Mouse (Mus musculus) liver, postnatal 0 days (tissue): Measurements from ENCODE around the gene Mbd3. TPM values are rescaled to one million over a fixed set of nuclear protein-coding genes. Genes with fewer than 3 reads are reported as not detected.
"Not testable (repeated sequence)": the region's sequence is repeated elsewhere in the genome, so short reads cannot be mapped to it uniquely, and the experiment has no call there.

Experiments
- ATAC-seq: fragments of 200-750 bp; cut with Nextera tagmentation; 2 replicates; pipeline ENCODE4 v1.8.0; 2017; ENCODE audit warnings: mild to moderate bottlenecking, moderate library complexity
- DNase-seq: peaks from one replicate; pipeline ENCODE4 v3.0.0-alpha.2; 2016
- H3K27ac ChIP-seq: fragments of 300-500 bp; sonication (generic); 2 replicates; pipeline ENCODE4 v1.5.1; 2014; ENCODE audit warnings: antibody characterized with exemption, moderate library complexity, mild to moderate bottlenecking, low read depth
- H3K27me3 ChIP-seq: fragments of 300-500 bp; sonication (generic); 2 replicates; pipeline ENCODE4 v1.6.1; 2014; ENCODE audit warnings: low read length, control low read depth, mixed read lengths; ENCODE audit not compliant: insufficient read depth
- H3K36me3 ChIP-seq: fragments of 300-500 bp; sonication (generic); replicated peaks from 2 replicates; pipeline ENCODE4 v1.6.1; 2014; ENCODE audit warnings: mild to moderate bottlenecking, control low read depth, low read length, moderate library complexity, mixed read lengths; ENCODE audit not compliant: insufficient read depth
- H3K4me1 ChIP-seq: fragments of 300-500 bp; sonication (generic); 2 replicates; pipeline ENCODE4 v1.6.1; 2014; ENCODE audit warnings: antibody characterized with exemption, mild to moderate bottlenecking, control low read depth; ENCODE audit not compliant: insufficient read depth
- H3K4me2 ChIP-seq: fragments of 300-500 bp; sonication (generic); 2 replicates; pipeline ENCODE4 v1.6.1; 2014; ENCODE audit warnings: low read depth, mild to moderate bottlenecking, low read length, moderate library complexity, mixed read lengths
- H3K4me3 ChIP-seq: fragments of 300-500 bp; sonication (generic); 2 replicates; pipeline ENCODE4 v1.5.1; 2014; ENCODE audit warnings: low read depth, low read length
- H3K9ac ChIP-seq: fragments of 300-500 bp; sonication (generic); replicated peaks from 2 replicates; pipeline ENCODE4 v1.6.1; 2014; ENCODE audit warnings: mild to moderate bottlenecking, moderate library complexity
- H3K9me3 ChIP-seq: fragments of 300-500 bp; sonication (generic); 2 replicates; pipeline ENCODE4 v1.6.1; 2016; ENCODE audit warnings: mild to moderate bottlenecking, control low read depth, low read length, mixed read lengths
- CTCF ChIP-seq: sonication (generic); IDR thresholded peaks from 2 replicates; pipeline ENCODE4 v1.5.1; 2016; ENCODE audit warnings: antibody characterized with exemption, low read depth
- EP300 ChIP-seq: IDR thresholded peaks from 2 replicates; pipeline ENCODE4 v1.6.1; 2016; ENCODE audit warnings: antibody characterized with exemption, low read depth, mild to moderate bottlenecking
- WGBS: fragments of 180-500 bp; shearing (Covaris S2); extraction: QIAGEN DNeasy Blood & Tissue Kit; methylation state at CpG from one replicate; pipeline ENCODE4 v1.1.7; 2014; ENCODE audit not compliant: insufficient replicate concordance; 5-methylcytosine and 5-hydroxymethylcytosine counted together
- polyA plus RNA-seq: library from polyadenylated mRNA; unstranded; fragments of >200 nt; fragmentation: Nextera tagmentation; extraction: Ambion mirVana; gene quantifications from 2 replicates; pipeline ENCODE4 v1.2.1, GENCODE M21; 2015

The Mbd3 gene
- polyA plus RNA-seq, 1 experiment from 2014 or later: 33.4 TPM

DNA sequence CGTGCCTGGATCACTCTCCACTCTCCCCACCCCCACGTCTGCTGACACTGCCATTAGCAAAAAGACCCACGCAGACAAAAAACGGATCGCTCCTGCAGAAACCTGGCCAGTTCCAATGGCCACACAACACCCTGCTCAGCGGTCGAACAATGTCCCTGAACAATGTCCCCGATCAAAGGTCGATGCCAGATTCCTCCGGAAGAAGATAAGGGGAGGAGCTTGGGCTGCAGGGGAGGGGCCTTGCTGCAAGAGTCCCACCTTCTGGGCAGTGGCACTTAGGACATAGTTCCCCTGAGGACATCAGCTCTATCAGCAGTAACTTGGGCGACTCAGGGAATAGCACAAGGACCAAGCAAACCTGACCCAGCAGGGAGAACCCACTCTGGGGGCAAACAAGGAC, 47.5 kb downstream of the Mbd3 start:
- ATAC-seq: peak; percentile 22; the same call in 1 of the 2 replicates
- Histone ChIP-seq H3K9ac (no peak overlapping the region), H3K4me3 (no peak overlapping the region), H3K4me1 (peaks cover 19% of the 10 kb centered on the region), H3K27ac (no peak overlapping the region), H3K27me3 (peaks cover 59% of the 10 kb centered on the region), H3K36me3 (no peaks in the 10 kb centered on the region), H3K4me2 (no peak overlapping the region), H3K9me3 (no peaks in the 10 kb centered on the region)
- peak; percentile 64 for DNase-seq
- TF ChIP-seq EP300 (no peak), CTCF (no peak)
- WGBS: 22% methylated on average over 11 of the region's 11 CpGs

DNA sequence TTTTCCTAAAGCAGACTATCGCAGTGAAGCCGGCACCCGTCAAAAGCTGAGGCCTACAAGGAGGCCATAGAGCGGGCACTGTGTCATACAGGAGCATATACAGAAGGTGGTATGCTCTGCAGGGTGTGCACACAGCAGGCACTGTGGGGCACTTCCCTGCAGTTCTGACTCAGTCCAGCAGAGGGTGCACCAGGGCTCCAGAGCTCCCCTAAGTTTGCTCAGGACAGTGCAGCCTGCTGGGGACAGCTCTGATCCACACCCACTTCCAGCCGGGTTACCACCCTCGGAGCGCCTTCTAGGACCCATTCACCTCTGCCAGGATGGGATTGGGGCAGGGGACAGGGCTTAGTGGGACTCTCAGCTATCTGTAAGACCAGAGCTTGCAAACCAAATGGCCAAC, 49.1 kb downstream of the Mbd3 start:
- Histone ChIP-seq H3K27ac (no peak overlapping the region), H3K27me3 (peaks cover 43% of the 10 kb centered on the region), H3K9me3 (no peaks in the 10 kb centered on the region), H3K9ac (no peak overlapping the region), H3K4me3 (no peak overlapping the region), H3K4me1 (peaks cover 21% of the 10 kb centered on the region), H3K4me2 (no peak overlapping the region), H3K36me3 (no peaks in the 10 kb centered on the region)
- DNase-seq (peak; percentile 92), ATAC-seq (peak; percentile 80)
- 1% methylated on average over 7 of the region's 7 CpGs for WGBS
- no peak for TF ChIP-seq EP300
- peak; percentile 99 for TF ChIP-seq CTCF

DNA sequence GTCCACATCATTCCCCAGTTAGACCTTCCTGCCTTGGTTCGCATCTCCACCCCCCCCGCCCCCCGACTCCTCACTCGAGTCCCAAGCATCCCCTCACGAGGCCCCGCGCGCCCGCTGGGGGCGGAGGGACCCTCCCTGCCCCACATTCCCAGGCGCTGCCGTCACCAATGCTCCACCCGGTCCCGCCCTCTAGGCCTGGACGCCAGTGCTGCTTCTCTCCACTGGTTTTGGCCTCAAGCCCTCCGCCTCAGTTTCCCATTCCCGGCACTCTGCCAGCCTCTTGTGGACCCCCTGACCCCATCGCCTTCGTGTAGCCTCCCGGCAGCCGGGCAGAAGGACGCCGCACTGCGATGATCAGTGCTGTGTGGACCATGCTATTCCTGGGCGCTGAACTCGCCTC, 50.4 kb downstream of the Mbd3 start:
- no peaks in the 10 kb centered on the region for H3K36me3 ChIP-seq
- peaks cover 41% of the 10 kb centered on the region for H3K27me3 ChIP-seq
- H3K9me3 ChIP-seq: no peaks in the 10 kb centered on the region
- no peak overlapping the region for H3K4me2 ChIP-seq
- DNase-seq (no peak), ATAC-seq (no peak)
- no peak overlapping the region for H3K4me3 ChIP-seq
- no peak overlapping the region for H3K9ac ChIP-seq
- 18% methylated on average over 20 of the region's 26 CpGs for WGBS
- TF ChIP-seq CTCF (no peak), EP300 (no peak)
- H3K4me1 ChIP-seq: peaks cover 33% of the 10 kb centered on the region
- no peak overlapping the region for H3K27ac ChIP-seq

DNA sequence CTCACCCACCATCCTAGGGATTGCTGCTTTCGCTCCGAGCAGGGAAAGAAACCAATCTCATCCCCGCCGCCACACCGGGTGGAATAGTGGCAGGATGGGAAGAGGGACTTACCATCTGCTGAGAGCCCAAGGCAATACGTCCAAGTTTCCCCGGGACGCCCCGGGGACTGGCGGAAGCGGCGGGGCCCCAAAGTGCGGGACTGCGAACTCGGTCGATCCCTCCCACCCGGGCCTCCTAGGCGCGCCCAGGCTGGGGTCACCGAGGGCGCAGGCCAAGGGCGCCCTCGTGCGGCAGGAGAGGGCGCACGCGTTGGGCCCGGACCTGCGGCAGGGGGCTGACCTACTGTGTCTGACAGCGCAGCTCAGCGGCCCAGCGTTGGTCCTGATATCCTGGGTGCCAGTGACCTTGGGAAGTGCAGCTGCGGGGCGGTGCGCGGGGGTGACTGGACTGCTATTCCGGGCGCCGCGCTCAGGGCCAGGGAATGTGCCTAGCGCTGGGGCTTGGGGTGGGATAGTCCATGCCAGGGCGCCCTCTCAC, 51.0 kb downstream of the Mbd3 start, which contains the start of gene Adamtsl5:
TSS of gene Adamtsl5 (minus strand) at position 169 of the 538 bp plus-strand sequence.
- ATAC-seq (peak; percentile 41), DNase-seq (peak; percentile 82)
- Histone ChIP-seq H3K27me3 (peaks cover 45% of the 10 kb centered on the region), H3K9ac (peak within 1 kb of the TSS; percentile 57), H3K27ac (no peak within 1 kb of the TSS), H3K4me2 (peak within 1 kb of the TSS; percentile 80), H3K4me3 (peak within 1 kb of the TSS; percentile 46), H3K36me3 (no peaks in the 10 kb centered on the region), H3K4me1 (peaks cover 40% of the 10 kb centered on the region), H3K9me3 (no peaks in the 10 kb centered on the region)
- TF ChIP-seq CTCF (peak; percentile 97), EP300 (no peak)
- 2% methylated on average over 37 of the region's 42 CpGs for WGBS

DNA sequence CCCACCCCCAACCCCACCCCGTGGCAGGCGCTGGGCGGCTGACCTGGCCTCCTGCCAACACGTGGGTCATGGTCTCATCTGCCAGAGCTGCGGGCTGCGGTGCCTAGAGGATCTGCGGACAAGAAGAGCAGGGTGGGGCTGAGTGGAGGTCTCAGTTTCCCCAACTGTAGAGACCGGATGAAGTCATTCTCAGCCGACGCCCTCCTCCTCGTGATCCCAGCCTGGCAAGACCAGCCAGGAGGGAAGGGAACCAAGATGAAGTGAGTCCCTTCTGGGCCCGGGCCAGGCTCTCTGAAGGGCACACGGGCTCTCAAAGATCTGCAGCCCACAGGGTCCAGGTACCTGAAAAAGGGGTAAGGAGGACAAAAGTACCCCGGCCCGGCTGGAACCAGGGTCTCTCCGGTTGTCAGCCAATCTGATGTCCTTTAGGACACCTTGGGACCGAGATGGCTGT, 51.8 kb downstream of the Mbd3 start:
- 13% methylated on average over 17 of the region's 17 CpGs for WGBS
- no peak overlapping the region for H3K27ac ChIP-seq
- peak overlapping the region; percentile 80 for H3K4me2 ChIP-seq
- H3K27me3 ChIP-seq: peaks cover 44% of the 10 kb centered on the region
- peaks cover 47% of the 10 kb centered on the region for H3K4me1 ChIP-seq
- no peaks in the 10 kb centered on the region for H3K36me3 ChIP-seq
- ATAC-seq (no peak), DNase-seq (peak; percentile 58)
- TF ChIP-seq EP300 (no peak), CTCF (no peak)
- H3K9ac ChIP-seq: peak overlapping the region; percentile 57
- no peaks in the 10 kb centered on the region for H3K9me3 ChIP-seq
- H3K4me3 ChIP-seq: peak overlapping the region; percentile 46

DNA sequence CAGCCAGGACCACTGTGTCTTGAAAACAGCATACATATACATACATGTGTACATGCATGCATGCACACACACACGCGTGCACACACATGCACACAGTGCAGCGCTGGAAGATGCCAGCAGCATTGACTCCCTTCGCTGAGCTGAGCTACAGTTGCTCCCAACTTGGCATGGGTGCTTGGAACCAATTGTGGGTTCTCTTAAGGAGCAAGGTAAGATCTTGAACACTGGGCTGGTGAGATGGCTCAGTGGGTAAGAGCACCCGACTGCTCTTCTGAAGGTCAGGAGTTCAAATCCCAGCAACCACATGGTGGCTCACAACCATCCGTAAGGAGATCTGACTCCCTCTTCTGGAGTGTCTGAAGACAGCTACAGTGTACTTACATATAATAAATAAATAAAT, 53.4 kb downstream of the Mbd3 start:
- H3K9ac ChIP-seq, H3K27ac ChIP-seq, ATAC-seq, H3K4me2 ChIP-seq, DNase-seq, H3K4me3 ChIP-seq, H3K9me3 ChIP-seq, H3K36me3 ChIP-seq: not testable (repeated sequence)
- H3K4me1 ChIP-seq: peaks cover 62% of the 10 kb centered on the region
- peaks cover 60% of the 10 kb centered on the region for H3K27me3 ChIP-seq
- WGBS: 79% methylated on average over 5 of the region's 6 CpGs

DNA sequence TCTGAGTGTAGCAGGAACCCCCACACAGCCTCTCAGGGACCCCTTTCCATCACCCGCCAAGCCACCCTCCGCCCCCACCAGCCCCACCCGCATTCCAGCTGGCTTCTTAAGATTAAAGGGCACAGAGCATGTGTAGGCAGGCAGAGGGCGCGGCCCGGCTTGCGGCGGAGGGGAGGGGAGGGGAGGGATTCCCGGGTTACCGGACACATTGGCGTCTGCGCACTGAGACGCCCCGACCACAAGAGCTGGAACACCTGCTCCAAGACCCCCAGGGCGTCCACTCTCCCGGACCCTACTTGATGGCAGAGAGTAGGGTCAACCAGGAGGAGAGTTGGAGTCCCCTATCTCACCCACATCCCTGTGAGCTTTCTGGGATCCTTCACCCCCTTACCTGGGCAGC, 54.2 kb downstream of the Mbd3 start:
- peak overlapping the region; percentile 91 for H3K27ac ChIP-seq
- peaks cover 66% of the 10 kb centered on the region for H3K27me3 ChIP-seq
- H3K9me3 ChIP-seq: no peaks in the 10 kb centered on the region
- peak overlapping the region; percentile 36 for H3K4me3 ChIP-seq
- H3K9ac ChIP-seq: peak overlapping the region; percentile 60
- H3K4me1 ChIP-seq: peaks cover 68% of the 10 kb centered on the region
- DNase-seq (peak; percentile 77), ATAC-seq (peak; percentile 20; the same call in 1 of the 2 replicates)
- peak overlapping the region; percentile 76 for H3K4me2 ChIP-seq
- WGBS: 15% methylated on average over 12 of the region's 16 CpGs
- TF ChIP-seq EP300 (no peak), CTCF (no peak)
- no peaks in the 10 kb centered on the region for H3K36me3 ChIP-seq
